Mouse (Mus musculus): ENCODE data around the gene Hdac9. TPM values are rescaled to one million over a fixed set of nuclear protein-coding genes. Genes with fewer than 3 reads are reported as not detected.

Gene Hdac9
- total and polyA plus RNA-seq, 2 experiments: 0.56 to 1.6 TPM

DNA sequence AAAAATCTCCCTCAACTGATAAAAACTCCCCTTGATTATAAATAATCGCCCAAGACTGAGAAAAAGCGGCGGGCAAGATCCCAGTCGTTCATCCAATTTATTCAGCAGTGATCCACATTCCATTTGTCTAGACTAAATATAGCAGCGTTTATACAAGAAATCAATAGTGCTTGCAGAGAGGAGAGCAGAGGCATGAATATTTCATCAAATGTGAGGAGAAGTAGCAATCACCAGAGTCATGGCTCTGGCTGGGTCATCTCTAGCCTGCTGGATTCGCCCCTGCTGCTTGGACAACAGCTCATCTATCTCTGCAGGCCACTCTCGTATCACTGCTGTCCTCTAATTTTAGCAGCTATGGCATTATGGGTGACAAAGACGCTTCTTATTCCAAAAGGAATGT is 476.0 kb downstream of the Hdac9 start:
- Histone ChIP-seq H3K27ac (replicated peaks; ENCODE audit: insufficient read depth, low read depth, low read length) (no peak overlapping the region), H3K4me1 (ENCODE audit: control insufficient read depth, insufficient read depth, low read length) (no peaks in the 10 kb centered on the region), H3K4me3 (ENCODE audit: insufficient read depth, low read depth, low read length) (no peak overlapping the region), H3K79me2 (ENCODE audit: control insufficient read depth, insufficient read depth, low read length) (no peaks in the 10 kb centered on the region), H3K9ac (ENCODE audit: low read depth, low read length) (no peak overlapping the region), H3K36me3 (ENCODE audit: control insufficient read depth, insufficient read depth, low read length) (no peaks in the 10 kb centered on the region), H3K27me3 (ENCODE audit: control insufficient read depth, insufficient read depth, low read length) (no peaks in the 10 kb centered on the region)
- TF ChIP-seq POLR2A (IDR thresholded peaks at IDR 0.05; ENCODE audit: extremely low read depth, insufficient read depth, low read length) (no peak), CTCF (IDR thresholded peaks at IDR 0.05; ENCODE audit: low read depth, low read length) (no peak)
- WGBS: 51% methylated on average over 8 of the region's 8 CpGs
- no peak for DNase-seq (ENCODE audit: extremely low read depth, low read depth, low spot score)

DNA sequence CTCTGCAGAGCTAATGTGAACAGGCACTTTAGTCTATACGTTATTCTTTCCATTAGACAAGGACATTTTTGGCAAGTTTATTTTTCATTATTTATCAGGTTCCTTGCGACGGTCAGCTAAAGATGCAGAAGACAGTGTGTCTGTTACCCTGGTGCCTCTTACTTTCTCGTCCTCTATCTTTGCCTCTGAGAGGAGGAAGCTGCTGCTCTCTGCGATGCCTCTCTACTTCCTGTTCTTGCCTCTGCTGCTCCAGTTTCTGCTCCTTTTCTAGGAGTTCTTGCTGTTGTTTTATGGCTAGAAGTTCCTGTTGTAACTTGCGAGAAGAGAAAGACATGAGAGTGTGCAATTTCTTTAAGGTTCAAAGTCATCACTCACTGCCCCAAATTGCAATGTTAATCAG is 484.0 kb downstream of the Hdac9 start:
- H3K4me1 ChIP-seq (ENCODE audit: control insufficient read depth, insufficient read depth, low read length): no peaks in the 10 kb centered on the region
- H3K9ac ChIP-seq (ENCODE audit: low read depth, low read length): no peak overlapping the region
- WGBS: 57% methylated on average over 6 of the region's 6 CpGs
- H3K4me3 ChIP-seq (ENCODE audit: insufficient read depth, low read depth, low read length): no peak overlapping the region
- no peak overlapping the region for H3K27ac ChIP-seq (replicated peaks; ENCODE audit: insufficient read depth, low read depth, low read length)
- no peaks in the 10 kb centered on the region for H3K79me2 ChIP-seq (ENCODE audit: control insufficient read depth, insufficient read depth, low read length)
- peak; percentile 11 for DNase-seq (ENCODE audit: extremely low read depth, low read depth, low spot score)
- TF ChIP-seq POLR2A (IDR thresholded peaks at IDR 0.05; ENCODE audit: extremely low read depth, insufficient read depth, low read length): no peak
- no peaks in the 10 kb centered on the region for H3K36me3 ChIP-seq (ENCODE audit: control insufficient read depth, insufficient read depth, low read length)
- H3K27me3 ChIP-seq (ENCODE audit: control insufficient read depth, insufficient read depth, low read length): no peaks in the 10 kb centered on the region

DNA sequence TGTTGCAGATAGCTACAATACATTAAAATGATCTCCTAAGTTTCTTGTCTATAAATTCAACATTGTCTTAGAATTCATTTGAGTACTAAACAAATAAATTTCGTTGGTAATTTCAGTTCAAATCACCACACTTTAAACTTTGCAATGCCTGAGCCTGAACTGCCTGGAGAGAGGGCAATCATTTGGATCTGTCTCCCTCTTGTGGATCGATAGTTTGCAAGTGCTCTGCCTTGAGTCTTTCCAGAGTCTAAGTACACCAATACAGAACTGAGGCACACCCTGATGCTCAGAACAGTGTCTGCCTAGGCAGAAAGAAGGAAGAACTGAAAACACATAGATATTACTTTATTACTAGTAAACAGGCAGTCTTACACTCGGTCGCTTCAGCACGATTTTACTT is 484.4 kb downstream of the Hdac9 start:
- peak; percentile 32 for DNase-seq (ENCODE audit: extremely low read depth, low read depth, low spot score)

DNA sequence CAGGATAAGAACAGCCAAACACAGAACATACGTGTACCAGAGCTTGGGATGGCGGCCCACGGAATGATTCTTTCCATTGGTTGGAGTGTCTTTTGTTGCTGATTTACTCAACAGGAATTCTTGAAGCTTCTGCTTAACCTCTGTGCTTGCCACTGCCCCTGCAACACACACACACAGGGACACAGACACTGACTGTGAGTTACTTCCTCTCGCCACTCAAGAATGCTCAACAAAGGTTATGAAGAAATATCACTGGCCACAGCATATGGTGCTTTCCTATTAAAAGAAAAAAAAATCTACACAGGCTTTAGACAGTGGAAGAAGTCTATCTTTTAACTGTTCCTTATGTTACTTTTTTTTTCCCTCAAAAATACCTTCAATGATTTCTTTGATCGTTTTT is 485.1 kb downstream of the Hdac9 start:
- Histone ChIP-seq H3K4me1 (ENCODE audit: control insufficient read depth, insufficient read depth, low read length) (no peaks in the 10 kb centered on the region), H3K4me3 (ENCODE audit: insufficient read depth, low read depth, low read length) (no peak overlapping the region), H3K9ac (ENCODE audit: low read depth, low read length) (no peak overlapping the region), H3K36me3 (ENCODE audit: control insufficient read depth, insufficient read depth, low read length) (no peaks in the 10 kb centered on the region), H3K79me2 (ENCODE audit: control insufficient read depth, insufficient read depth, low read length) (no peaks in the 10 kb centered on the region), H3K27ac (replicated peaks; ENCODE audit: insufficient read depth, low read depth, low read length) (no peak overlapping the region), H3K27me3 (ENCODE audit: control insufficient read depth, insufficient read depth, low read length) (no peaks in the 10 kb centered on the region)
- 81% methylated on average over 5 of the region's 5 CpGs for WGBS
- DNase-seq (ENCODE audit: extremely low read depth, low read depth, low spot score): no peak
- TF ChIP-seq CTCF (IDR thresholded peaks at IDR 0.05; ENCODE audit: low read depth, low read length) (no peak), POLR2A (IDR thresholded peaks at IDR 0.05; ENCODE audit: extremely low read depth, insufficient read depth, low read length) (no peak)

More for the DNA sequence above, 484.4 kb downstream of the Hdac9 start:
- H3K27ac ChIP-seq (replicated peaks; ENCODE audit: insufficient read depth, low read depth, low read length): no peak overlapping the region
- TF ChIP-seq CTCF (IDR thresholded peaks at IDR 0.05; ENCODE audit: low read depth, low read length) (peak; percentile 48), POLR2A (IDR thresholded peaks at IDR 0.05; ENCODE audit: extremely low read depth, insufficient read depth, low read length) (no peak)
- no peaks in the 10 kb centered on the region for H3K4me1 ChIP-seq (ENCODE audit: control insufficient read depth, insufficient read depth, low read length)
- no peak overlapping the region for H3K4me3 ChIP-seq (ENCODE audit: insufficient read depth, low read depth, low read length)
- no peaks in the 10 kb centered on the region for H3K27me3 ChIP-seq (ENCODE audit: control insufficient read depth, insufficient read depth, low read length)
- no peaks in the 10 kb centered on the region for H3K79me2 ChIP-seq (ENCODE audit: control insufficient read depth, insufficient read depth, low read length)
- 48% methylated on average over 5 of the region's 5 CpGs for WGBS
- no peaks in the 10 kb centered on the region for H3K36me3 ChIP-seq (ENCODE audit: control insufficient read depth, insufficient read depth, low read length)
- no peak overlapping the region for H3K9ac ChIP-seq (ENCODE audit: low read depth, low read length)

DNA sequence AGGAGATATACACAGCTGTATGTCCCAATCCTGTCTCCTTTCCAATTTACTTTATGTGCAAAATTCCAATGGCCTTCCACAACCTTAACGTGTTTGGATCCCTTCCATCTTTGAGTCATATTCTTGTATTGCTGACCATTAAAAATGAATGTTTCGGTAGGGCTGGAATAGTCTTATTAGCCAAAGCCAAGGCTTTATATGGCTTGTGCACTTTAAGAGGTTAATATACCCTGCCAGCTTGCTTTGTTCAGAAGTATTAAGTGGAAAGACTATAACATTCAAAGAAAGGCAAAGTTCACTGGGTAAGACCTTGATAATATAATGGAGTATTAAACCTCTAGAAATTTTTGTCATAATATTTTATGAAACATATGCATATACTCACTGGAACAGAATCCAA is 491.4 kb downstream of the Hdac9 start:
- no peak overlapping the region for H3K9ac ChIP-seq (ENCODE audit: low read depth, low read length)
- WGBS: 80% methylated on average over 2 of the region's 2 CpGs
- no peak overlapping the region for H3K4me3 ChIP-seq (ENCODE audit: insufficient read depth, low read depth, low read length)
- no peaks in the 10 kb centered on the region for H3K79me2 ChIP-seq (ENCODE audit: control insufficient read depth, insufficient read depth, low read length)
- DNase-seq (ENCODE audit: extremely low read depth, low read depth, low spot score): no peak
- H3K27ac ChIP-seq (replicated peaks; ENCODE audit: insufficient read depth, low read depth, low read length): no peak overlapping the region
- TF ChIP-seq POLR2A (IDR thresholded peaks at IDR 0.05; ENCODE audit: extremely low read depth, insufficient read depth, low read length) (no peak), CTCF (IDR thresholded peaks at IDR 0.05; ENCODE audit: low read depth, low read length) (no peak)
- H3K36me3 ChIP-seq (ENCODE audit: control insufficient read depth, insufficient read depth, low read length): no peaks in the 10 kb centered on the region
- no peaks in the 10 kb centered on the region for H3K4me1 ChIP-seq (ENCODE audit: control insufficient read depth, insufficient read depth, low read length)
- H3K27me3 ChIP-seq (ENCODE audit: control insufficient read depth, insufficient read depth, low read length): no peaks in the 10 kb centered on the region

DNA sequence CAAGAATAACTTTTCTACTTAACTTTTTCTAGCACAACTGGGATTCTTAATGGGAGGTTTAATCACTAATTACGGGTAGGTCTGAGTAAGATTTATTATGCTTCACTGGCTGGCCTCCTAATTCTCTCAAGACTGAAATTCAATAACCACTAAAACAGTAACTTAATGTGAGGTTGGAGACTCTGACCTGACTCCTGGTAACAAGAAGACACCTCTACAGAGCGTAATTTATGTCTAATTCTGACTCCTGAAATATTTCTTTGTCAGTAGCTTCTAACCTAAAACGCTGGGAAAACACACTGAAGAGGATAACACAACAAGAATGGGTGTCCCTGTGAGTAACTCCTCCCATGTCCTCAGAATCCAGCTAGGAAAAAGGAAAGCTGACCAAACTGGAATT is 508.8 kb downstream of the Hdac9 start:
- 85% methylated on average over 3 of the region's 3 CpGs for WGBS
- Histone ChIP-seq H3K9ac (ENCODE audit: low read depth, low read length) (no peak overlapping the region), H3K4me3 (ENCODE audit: insufficient read depth, low read depth, low read length) (no peak overlapping the region), H3K27me3 (ENCODE audit: control insufficient read depth, insufficient read depth, low read length) (no peaks in the 10 kb centered on the region), H3K27ac (replicated peaks; ENCODE audit: insufficient read depth, low read depth, low read length) (no peak overlapping the region), H3K79me2 (ENCODE audit: control insufficient read depth, insufficient read depth, low read length) (no peaks in the 10 kb centered on the region), H3K36me3 (ENCODE audit: control insufficient read depth, insufficient read depth, low read length) (no peaks in the 10 kb centered on the region), H3K4me1 (ENCODE audit: control insufficient read depth, insufficient read depth, low read length) (no peaks in the 10 kb centered on the region)
- no peak for TF ChIP-seq CTCF (IDR thresholded peaks at IDR 0.05; ENCODE audit: low read depth, low read length)
- no peak for TF ChIP-seq POLR2A (IDR thresholded peaks at IDR 0.05; ENCODE audit: extremely low read depth, insufficient read depth, low read length)
- DNase-seq (ENCODE audit: extremely low read depth, low read depth, low spot score): no peak

Data from liver, adult 2 months (tissue).